Mouse (Mus musculus) MEL (cell line): Measurements from ENCODE around the gene Mybpc3. TPM values are rescaled to one million over a fixed set of nuclear protein-coding genes. Genes with fewer than 3 reads are reported as not detected.

Experiments
- DNase-seq: peaks from one replicate; pipeline ENCODE4 v3.0.0; 2011; ENCODE audit warnings: low read depth, low spot score
- H3K27ac ChIP-seq: 2 replicates; pipeline ENCODE4 v1.5.1; 2012; ENCODE audit warnings: low read depth, mild to moderate bottlenecking, control low read depth, low read length, moderate library complexity; ENCODE audit not compliant: control insufficient read depth
- H3K27me3 ChIP-seq, 2 experiments: fragments of 150-350 bp in 1 of 2; sonication (generic) in 1 of 2; 2 replicates each; pipeline ENCODE4 v1.6.1; 2012; ENCODE audit warnings: low read length in 2 of 2, mild to moderate bottlenecking in 2 of 2, improper control_type of control experiment in 1 of 2, moderate library complexity in 1 of 2; ENCODE audit not compliant: insufficient read depth in 2 of 2, control insufficient read depth in 1 of 2
- H3K36me3 ChIP-seq, 2 experiments: 2 replicates each; pipeline ENCODE4 v1.6.1; 2012 to 2014; ENCODE audit warnings: low read length in 2 of 2, improper control_type of control experiment in 1 of 2, inconsistent platforms in 1 of 2, mild to moderate bottlenecking in 1 of 2; ENCODE audit not compliant: insufficient read depth in 2 of 2, control insufficient read depth in 1 of 2
- H3K4me1 ChIP-seq, 2 experiments: fragments of 150-350 bp in 1 of 2; sonication (generic) in 1 of 2; 2 replicates each; pipeline ENCODE4 v1.6.1; 2012; ENCODE audit warnings: low read length in 2 of 2, improper control_type of control experiment in 1 of 2, mild to moderate bottlenecking in 1 of 2; ENCODE audit not compliant: insufficient read depth in 2 of 2, control insufficient read depth in 1 of 2
- H3K4me3 ChIP-seq, 2 experiments: fragments of 150-350 bp in 1 of 2; sonication (generic) in 1 of 2; 2 replicates each; pipeline ENCODE4 v1.5.1; 2012; ENCODE audit warnings: low read depth in 2 of 2, low read length in 2 of 2, mild to moderate bottlenecking in 2 of 2, moderate library complexity in 2 of 2, control low read depth in 1 of 2, improper control_type of control experiment in 1 of 2; ENCODE audit not compliant: control insufficient read depth in 1 of 2, insufficient read depth in 1 of 2
- H3K79me2 ChIP-seq: 2 replicates; pipeline ENCODE4 v1.6.1; 2012; ENCODE audit warnings: mild to moderate bottlenecking, low read length, moderate library complexity; ENCODE audit not compliant: control insufficient read depth, poor library complexity, insufficient read depth
- H3K9ac ChIP-seq: 2 replicates; pipeline ENCODE4 v1.6.1; 2012; ENCODE audit warnings: low read depth, mild to moderate bottlenecking, control low read depth, low read length, moderate library complexity; ENCODE audit not compliant: control insufficient read depth, poor library complexity, severe bottlenecking
- H3K9me3 ChIP-seq: fragments of 150-350 bp; sonication (generic); replicated peaks from 2 replicates; pipeline ENCODE4 v1.6.1; 2012; ENCODE audit warnings: mild to moderate bottlenecking, low read length, improper control_type of control experiment, moderate library complexity; ENCODE audit not compliant: insufficient read depth
- BHLHE40 ChIP-seq: IDR thresholded peaks from 2 replicates; pipeline ENCODE4 v1.6.1; 2012; ENCODE audit warnings: low read depth, mild to moderate bottlenecking, inconsistent platforms, low read length, improper control_type of control experiment, borderline replicate concordance
- CHD1 ChIP-seq: IDR thresholded peaks from 2 replicates; pipeline ENCODE4 v1.6.1; 2012; ENCODE audit warnings: low read depth, mild to moderate bottlenecking, inconsistent platforms, low read length, improper control_type of control experiment
- CTCF ChIP-seq, 3 experiments: IDR thresholded peaks in 2 of 3; conservative IDR thresholded peaks in 1 of 3; 2 replicates each; pipeline ENCODE4 v1.5.1; 2011 to 2012; ENCODE audit warnings: low read length in 3 of 3, low read depth in 2 of 3, mild to moderate bottlenecking in 2 of 3, improper control_type of control experiment in 1 of 3, inconsistent platforms in 1 of 3, mixed read lengths in 1 of 3, moderate library complexity in 1 of 3; ENCODE audit not compliant: control insufficient read depth in 1 of 3, insufficient read depth in 1 of 3, poor library complexity in 1 of 3, severe bottlenecking in 1 of 3
- E2F4 ChIP-seq: IDR thresholded peaks from 2 replicates; pipeline ENCODE4 v1.6.1; 2011; ENCODE audit warnings: low read depth, low read length, improper control_type of control experiment, borderline replicate concordance
- ETS1 ChIP-seq: IDR thresholded peaks from 2 replicates; pipeline ENCODE4 v1.6.1; 2012; ENCODE audit warnings: low read depth, mild to moderate bottlenecking, inconsistent platforms, low read length, improper control_type of control experiment, moderate library complexity
- GABPA ChIP-seq: IDR thresholded peaks from 2 replicates; pipeline ENCODE4 v1.6.1; 2012; ENCODE audit warnings: low read depth, mild to moderate bottlenecking, inconsistent platforms, low read length, improper control_type of control experiment, moderate library complexity
- GATA1 ChIP-seq: IDR thresholded peaks from 2 replicates; pipeline ENCODE4 v1.6.1; 2011; ENCODE audit warnings: low read depth, low read length, improper control_type of control experiment
- HCFC1 ChIP-seq: IDR thresholded peaks from 2 replicates; pipeline ENCODE4 v1.6.1; 2012; ENCODE audit warnings: low read depth, mild to moderate bottlenecking, inconsistent platforms, low read length, improper control_type of control experiment, moderate library complexity
- JUND ChIP-seq: IDR thresholded peaks from 2 replicates; pipeline ENCODE4 v1.6.1; 2011; ENCODE audit warnings: low read depth, mild to moderate bottlenecking, improper control_type of control experiment, low read length
- KAT2A ChIP-seq: conservative IDR thresholded peaks from 2 replicates; pipeline ENCODE4 v1.6.1; 2012; ENCODE audit warnings: low read depth, low read length, improper control_type of control experiment, inconsistent platforms
- MAFK ChIP-seq: IDR thresholded peaks from 2 replicates; pipeline ENCODE4 v1.6.1; 2011; ENCODE audit warnings: low read depth, mild to moderate bottlenecking, low read length, improper control_type of control experiment, borderline replicate concordance
- MAX ChIP-seq: IDR thresholded peaks from 2 replicates; pipeline ENCODE4 v1.6.1; 2011; ENCODE audit warnings: low read length, improper control_type of control experiment
- MAZ ChIP-seq: IDR thresholded peaks from 2 replicates; pipeline ENCODE4 v1.6.1; 2012; ENCODE audit warnings: low read depth, mild to moderate bottlenecking, inconsistent platforms, low read length, improper control_type of control experiment
- MEF2A ChIP-seq: IDR thresholded peaks from 2 replicates; pipeline ENCODE4 v1.6.1; 2014; ENCODE audit warnings: low read depth, mild to moderate bottlenecking, inconsistent platforms, low read length, improper control_type of control experiment; ENCODE audit not compliant: poor library complexity, insufficient replicate concordance, severe bottlenecking; ENCODE audit errors: extremely low read depth
- MXI1 ChIP-seq: IDR thresholded peaks from 2 replicates; pipeline ENCODE4 v1.6.1; 2011; ENCODE audit warnings: mild to moderate bottlenecking, low read depth, low read length, improper control_type of control experiment
- MYC ChIP-seq: IDR thresholded peaks from 2 replicates; pipeline ENCODE4 v1.6.1; 2011; ENCODE audit warnings: low read depth, mild to moderate bottlenecking, low read length, improper control_type of control experiment, moderate library complexity
- NRF1 ChIP-seq: IDR thresholded peaks from 2 replicates; pipeline ENCODE4 v1.6.1; 2014; ENCODE audit warnings: low read depth, mild to moderate bottlenecking, inconsistent platforms, low read length, improper control_type of control experiment, moderate library complexity; ENCODE audit not compliant: poor library complexity, insufficient read depth, severe bottlenecking
- POLR2A ChIP-seq, 2 experiments: IDR thresholded peaks; 2 replicates each; pipeline ENCODE4 v1.6.1; 2011 to 2012; ENCODE audit warnings: low read length in 2 of 2, mild to moderate bottlenecking in 2 of 2, control low read depth in 1 of 2, improper control_type of control experiment in 1 of 2, low read depth in 1 of 2, moderate library complexity in 1 of 2; ENCODE audit not compliant: control insufficient read depth in 1 of 2, insufficient read depth in 1 of 2, poor library complexity in 1 of 2
- POLR2AphosphoS2 ChIP-seq: IDR thresholded peaks from 2 replicates; pipeline ENCODE4 v1.6.1; 2011; ENCODE audit warnings: low read length, improper control_type of control experiment
- RCOR1 ChIP-seq: IDR thresholded peaks from 2 replicates; pipeline ENCODE4 v1.6.1; 2012; ENCODE audit warnings: low read depth, mild to moderate bottlenecking, inconsistent platforms, low read length, improper control_type of control experiment
- SIN3A ChIP-seq: IDR thresholded peaks from 2 replicates; pipeline ENCODE4 v1.6.1; 2012; ENCODE audit warnings: low read length, improper control_type of control experiment, inconsistent platforms
- SMC3 ChIP-seq: IDR thresholded peaks from 2 replicates; pipeline ENCODE4 v1.6.1; 2011; ENCODE audit warnings: low read depth, low read length, improper control_type of control experiment
- TBP ChIP-seq: IDR thresholded peaks from 2 replicates; pipeline ENCODE4 v1.8.0; 2011; ENCODE audit warnings: low read depth, low read length, improper control_type of control experiment
- TCF12 ChIP-seq: IDR thresholded peaks from 2 replicates; pipeline ENCODE4 v1.6.1; 2014; ENCODE audit warnings: low read depth, mild to moderate bottlenecking, inconsistent platforms, low read length, improper control_type of control experiment, moderate library complexity
- UBTF ChIP-seq: IDR thresholded peaks from 2 replicates; pipeline ENCODE4 v1.6.1; 2012; ENCODE audit warnings: low read depth, mild to moderate bottlenecking, inconsistent platforms, low read length, improper control_type of control experiment, moderate library complexity, borderline replicate concordance; ENCODE audit not compliant: insufficient read depth
- USF1 ChIP-seq: IDR thresholded peaks from 2 replicates; pipeline ENCODE4 v1.6.1; 2014; ENCODE audit warnings: low read depth, mild to moderate bottlenecking, inconsistent platforms, low read length, improper control_type of control experiment, moderate library complexity
- ZC3H11A ChIP-seq: IDR thresholded peaks from 2 replicates; pipeline ENCODE4 v1.6.1; 2012; ENCODE audit warnings: low read depth, mild to moderate bottlenecking, inconsistent platforms, low read length, improper control_type of control experiment
- ZKSCAN1 ChIP-seq: IDR thresholded peaks from 2 replicates; pipeline ENCODE4 v1.6.1; 2012; ENCODE audit warnings: low read depth, mild to moderate bottlenecking, inconsistent platforms, low read length, improper control_type of control experiment, moderate library complexity
- ZMIZ1 ChIP-seq: IDR thresholded peaks from 2 replicates; pipeline ENCODE4 v1.6.1; 2012; ENCODE audit warnings: low read depth, mild to moderate bottlenecking, inconsistent platforms, low read length, improper control_type of control experiment, moderate library complexity
- ZNF384 ChIP-seq: IDR thresholded peaks from 2 replicates; pipeline ENCODE4 v1.6.1; 2012; ENCODE audit warnings: low read depth, mild to moderate bottlenecking, inconsistent platforms, low read length, improper control_type of control experiment
- polyA plus RNA-seq, 2 experiments: library from polyadenylated mRNA; stranded (reverse) in 1 of 2; unstranded in 1 of 2; fragments of >175 nt in 1 of 2; fragments of >200 nt in 1 of 2; gene quantifications; 2 replicates each; pipeline versions ENCODE4 v1.2.1 to v1.2.4; 2012; ENCODE audit warnings: low replicate concordance in 2 of 2, low read depth in 1 of 2; ENCODE audit not compliant: insufficient read length in 2 of 2, insufficient read depth in 1 of 2, missing spikeins in 1 of 2
- total RNA-seq: library from RNA; depleted of rRNA; stranded (reverse); fragments of 300-350 nt; gene quantifications from 2 replicates; pipeline ENCODE4 v1.2.3, GENCODE M21; 2012

Gene Mybpc3
- total and polyA plus RNA-seq, 3 experiments: 0.19 to 0.50 TPM; not detected in 1

- Histone ChIP-seq H3K79me2 (no peaks in the 10 kb centered on the region), H3K4me1 (no peaks in the 10 kb centered on the region), H3K4me3 (no peak overlapping the region), H3K27me3 (no peaks in the 10 kb centered on the region), H3K9me3 (no peaks in the 10 kb centered on the region), H3K27ac (no peak overlapping the region), H3K9ac (no peak overlapping the region), H3K36me3 (peaks cover 0 to 17% of the 10 kb centered on the region in 2 experiments; a peak in 2 of 4 replicates)
- DNase-seq: no peak
- TF ChIP-seq POLR2A (IDR thresholded peaks at IDR 0.05; ENCODE audit: control insufficient read depth in 1 of 2, insufficient read depth in 1 of 2, low read depth in 1 of 2, low read length in 2 of 2, poor library complexity in 1 of 2) (no peak), MYC (no peak), USF1 (no peak), HCFC1 (no peak), GATA1 (no peak), E2F4 (no peak), RCOR1 (no peak), TCF12 (no peak), NRF1 (no peak), MAFK (no peak), BHLHE40 (no peak), ZNF384 (no peak), MAZ (no peak), TBP (no peak), GABPA (no peak), CTCF (IDR thresholded peaks at IDR 0.05 in 2 of 3, conservative IDR thresholded peaks at IDR 0.05 in 1 of 3; ENCODE audit: control insufficient read depth in 1 of 3, insufficient read depth in 1 of 3, low read depth in 2 of 3, low read length in 3 of 3, poor library complexity in 1 of 3, severe bottlenecking in 1 of 3) (no peak), MXI1 (no peak), ZKSCAN1 (no peak), ZC3H11A (no peak), CHD1 (no peak)
Observed at GRCm38 (mm10) chr2:91154091-91154490, 36.1 kb downstream of the Mybpc3 start.

GRCm38 (mm10) chr2:91157002-91157752, 39.2 kb downstream of the Mybpc3 start:
- peaks cover 11 to 12% of the 10 kb centered on the region in 2 experiments for H3K36me3 ChIP-seq
- H3K9ac ChIP-seq: no peak overlapping the region
- no peaks in the 10 kb centered on the region for H3K27me3 ChIP-seq
- peaks cover 0 to 7% of the 10 kb centered on the region in 2 experiments; a peak in 1 of 4 replicates for H3K4me1 ChIP-seq
- DNase-seq: no peak
- H3K79me2 ChIP-seq: no peaks in the 10 kb centered on the region
- no peak overlapping the region for H3K4me3 ChIP-seq
- no peak overlapping the region for H3K27ac ChIP-seq
- no peaks in the 10 kb centered on the region for H3K9me3 ChIP-seq
- no peak for TF ChIP-seq E2F4
- TF ChIP-seq CTCF (IDR thresholded peaks at IDR 0.05 in 2 of 3, conservative IDR thresholded peaks at IDR 0.05 in 1 of 3; ENCODE audit: control insufficient read depth in 1 of 3, insufficient read depth in 1 of 3, low read depth in 2 of 3, low read length in 3 of 3, poor library complexity in 1 of 3, severe bottlenecking in 1 of 3): no peak
- no peak for TF ChIP-seq ETS1
- no peak for TF ChIP-seq NRF1
- no peak for TF ChIP-seq ZKSCAN1
- TF ChIP-seq POLR2AphosphoS2: no peak
- no peak for TF ChIP-seq UBTF
- no peak for TF ChIP-seq MAX
- no peak for TF ChIP-seq ZMIZ1
- TF ChIP-seq MAZ: no peak
- no peak for TF ChIP-seq SIN3A
- no peak for TF ChIP-seq JUND
- TF ChIP-seq SMC3: no peak
- TF ChIP-seq MAFK: no peak
- TF ChIP-seq RCOR1: no peak
- TF ChIP-seq MEF2A: no peak
- TF ChIP-seq KAT2A: no peak
